Mouse (Mus musculus): ENCODE data around the gene Fam161b.

The Fam161b gene

GRCm38 (mm10) chr12:84347192-84347591, 14.4 kb downstream of the Fam161b start:
- H3K36me3 ChIP-seq (ENCODE audit: control insufficient read depth, insufficient read depth, low read length, poor library complexity, severe bottlenecking): 0 out of 2 replicates have a peak, but pooled peaks cover 1% of the 10 kb centered on the region
- peak; percentile 55 for DNase-seq (ENCODE audit: low read depth, low spot score)
- no peaks in the 10 kb centered on the region for H3K27me3 ChIP-seq (ENCODE audit: control insufficient read depth, insufficient read depth, low read length, poor library complexity, severe bottlenecking)

GRCm38 (mm10) chr12:84336963-84337625, 24.5 kb downstream of the Fam161b start:
- Histone ChIP-seq H3K36me3 (ENCODE audit: control insufficient read depth, insufficient read depth, low read length, poor library complexity, severe bottlenecking) (peaks cover 15% of the 10 kb centered on the region), H3K27me3 (ENCODE audit: control insufficient read depth, insufficient read depth, low read length, poor library complexity, severe bottlenecking) (no peaks in the 10 kb centered on the region)
- DNase-seq (ENCODE audit: low read depth, low spot score): no peak

GRCm38 (mm10) chr12:84327111-84327512, 34.5 kb downstream of the Fam161b start:
- Histone ChIP-seq H3K36me3 (ENCODE audit: control insufficient read depth, insufficient read depth, low read length, poor library complexity, severe bottlenecking) (peaks cover 19% of the 10 kb centered on the region), H3K27me3 (ENCODE audit: control insufficient read depth, insufficient read depth, low read length, poor library complexity, severe bottlenecking) (no peaks in the 10 kb centered on the region)
- DNase-seq (ENCODE audit: low read depth, low spot score): no peak

GRCm38 (mm10) chr12:84316721-84317621, 44.7 kb downstream of the Fam161b start, which contains the start of gene Zfp410:
Zfp410 (plus strand) TSS chr12:84316852.
- H3K27me3 ChIP-seq (ENCODE audit: control insufficient read depth, insufficient read depth, low read length, poor library complexity, severe bottlenecking): no peaks in the 10 kb centered on the region
- DNase-seq (ENCODE audit: low read depth, low spot score): peak; percentile 76
- H3K36me3 ChIP-seq (ENCODE audit: control insufficient read depth, insufficient read depth, low read length, poor library complexity, severe bottlenecking): no peaks in the 10 kb centered on the region

GRCm38 (mm10) chr12:84316006-84316405, 45.6 kb downstream of the Fam161b start:
- Histone ChIP-seq H3K27me3 (ENCODE audit: control insufficient read depth, insufficient read depth, low read length, poor library complexity, severe bottlenecking) (no peaks in the 10 kb centered on the region), H3K36me3 (ENCODE audit: control insufficient read depth, insufficient read depth, low read length, poor library complexity, severe bottlenecking) (no peaks in the 10 kb centered on the region)
- DNase-seq (ENCODE audit: low read depth, low spot score): no peak

- peaks cover 7% of the 10 kb centered on the region; the same call in 1 of the 2 replicates for H3K36me3 ChIP-seq (ENCODE audit: control insufficient read depth, insufficient read depth, low read length, poor library complexity, severe bottlenecking)
- no peaks in the 10 kb centered on the region for H3K27me3 ChIP-seq (ENCODE audit: control insufficient read depth, insufficient read depth, low read length, poor library complexity, severe bottlenecking)
- DNase-seq (ENCODE audit: low read depth, low spot score): no peak
Measured at GRCm38 (mm10) chr12:84311306-84311705, 50.3 kb downstream of the Fam161b start.

- DNase-seq (ENCODE audit: low read depth, low spot score): no peak
- peaks cover 14% of the 10 kb centered on the region for H3K36me3 ChIP-seq (ENCODE audit: control insufficient read depth, insufficient read depth, low read length, poor library complexity, severe bottlenecking)
- H3K27me3 ChIP-seq (ENCODE audit: control insufficient read depth, insufficient read depth, low read length, poor library complexity, severe bottlenecking): no peaks in the 10 kb centered on the region
Measured at GRCm38 (mm10) chr12:84304554-84304953, 57.1 kb downstream of the Fam161b start.

GRCm38 (mm10) chr12:84304101-84304500, 57.5 kb downstream of the Fam161b start:
- no peak for DNase-seq (ENCODE audit: low read depth, low spot score)
- Histone ChIP-seq H3K27me3 (ENCODE audit: control insufficient read depth, insufficient read depth, low read length, poor library complexity, severe bottlenecking) (no peaks in the 10 kb centered on the region), H3K36me3 (ENCODE audit: control insufficient read depth, insufficient read depth, low read length, poor library complexity, severe bottlenecking) (peaks cover 16% of the 10 kb centered on the region)

- DNase-seq (ENCODE audit: low read depth, low spot score): no peak
- Histone ChIP-seq H3K36me3 (ENCODE audit: control insufficient read depth, insufficient read depth, low read length, poor library complexity, severe bottlenecking) (peaks cover 15% of the 10 kb centered on the region), H3K27me3 (ENCODE audit: control insufficient read depth, insufficient read depth, low read length, poor library complexity, severe bottlenecking) (no peaks in the 10 kb centered on the region)
Measured at GRCm38 (mm10) chr12:84299265-84299664, 62.4 kb downstream of the Fam161b start.

GRCm38 (mm10) chr12:84297851-84298250, 63.8 kb downstream of the Fam161b start:
- Histone ChIP-seq H3K27me3 (ENCODE audit: control insufficient read depth, insufficient read depth, low read length, poor library complexity, severe bottlenecking) (no peaks in the 10 kb centered on the region), H3K36me3 (ENCODE audit: control insufficient read depth, insufficient read depth, low read length, poor library complexity, severe bottlenecking) (peaks cover 13% of the 10 kb centered on the region; the same call in 1 of the 2 replicates)
- DNase-seq (ENCODE audit: low read depth, low spot score): no peak

All from splenic B cell, adult 2 months (primary cell).